Mouse (Mus musculus): ENCODE measurements at regions not wholly inside any gene's neighbourhood (a gene's known extent, or its start where the extent isn't known, plus 50 kb on each side); places are given as distances from the start of the nearest gene placed in this dataset.

- Histone ChIP-seq H3K4me1 (ENCODE audit: control insufficient read depth in 1 of 2, insufficient read depth in 2 of 2, low read length in 2 of 2) (no peaks in the 10 kb centered on the region), H3K27ac (ENCODE audit: control insufficient read depth, low read depth, low read length) (no peak overlapping the region), H3K79me2 (ENCODE audit: control insufficient read depth, insufficient read depth, low read length, poor library complexity) (no peaks in the 10 kb centered on the region), H3K9me3 (replicated peaks; ENCODE audit: insufficient read depth, low read length) (no peaks in the 10 kb centered on the region), H3K27me3 (ENCODE audit: control insufficient read depth in 1 of 2, insufficient read depth in 2 of 2, low read length in 2 of 2) (no peaks in the 10 kb centered on the region), H3K4me3 (ENCODE audit: control insufficient read depth in 1 of 2, insufficient read depth in 1 of 2, low read depth in 2 of 2, low read length in 2 of 2) (no peak overlapping the region), H3K36me3 (ENCODE audit: control insufficient read depth in 1 of 2, insufficient read depth in 2 of 2, low read length in 2 of 2) (no peaks in the 10 kb centered on the region), H3K9ac (ENCODE audit: control insufficient read depth, low read depth, low read length, poor library complexity, severe bottlenecking) (no peak overlapping the region)
- DNase-seq (ENCODE audit: low read depth, low spot score): no peak
- TF ChIP-seq E2F4 (IDR thresholded peaks at IDR 0.05; ENCODE audit: borderline replicate concordance, low read depth, low read length) (no peak), POLR2AphosphoS5 (IDR thresholded peaks at IDR 0.05; ENCODE audit: borderline replicate concordance, low read depth, low read length) (no peak), MXI1 (IDR thresholded peaks at IDR 0.05; ENCODE audit: low read depth, low read length) (no peak), ZNF384 (IDR thresholded peaks at IDR 0.05; ENCODE audit: low read depth, low read length) (no peak), NELFE (IDR thresholded peaks at IDR 0.05; ENCODE audit: low read depth, low read length) (no peak), MYB (IDR thresholded peaks at IDR 0.05; ENCODE audit: low read depth, low read length) (no peak), EP300 (IDR thresholded peaks at IDR 0.05; ENCODE audit: low read depth in 1 of 2, low read length in 2 of 2) (no peak), MAX (IDR thresholded peaks at IDR 0.05; ENCODE audit: low read length) (no peak), CHD2 (IDR thresholded peaks at IDR 0.05; ENCODE audit: low read length) (no peak), SMC3 (IDR thresholded peaks at IDR 0.05; ENCODE audit: low read depth, low read length) (no peak), MYC (IDR thresholded peaks at IDR 0.05; ENCODE audit: low read depth, low read length) (no peak), BHLHE40 (IDR thresholded peaks at IDR 0.05; ENCODE audit: borderline replicate concordance, low read depth, low read length) (no peak), TCF12 (IDR thresholded peaks at IDR 0.05; ENCODE audit: low read depth, low read length) (no peak), RAD21 (IDR thresholded peaks at IDR 0.05; ENCODE audit: low read depth, low read length) (no peak), RCOR1 (IDR thresholded peaks at IDR 0.05; ENCODE audit: low read depth, low read length) (no peak), ETS1 (IDR thresholded peaks at IDR 0.05; ENCODE audit: low read depth, low read length) (no peak), TBP (IDR thresholded peaks at IDR 0.05; ENCODE audit: low read depth, low read length) (no peak), ELF1 (IDR thresholded peaks at IDR 0.05; ENCODE audit: low read depth, low read length) (no peak), MAFK (IDR thresholded peaks at IDR 0.05; ENCODE audit: borderline replicate concordance, low read depth, low read length) (no peak), CHD1 (IDR thresholded peaks at IDR 0.05; ENCODE audit: low read depth, low read length) (no peak)
Measured at GRCm38 (mm10) chr5:29116942-29117341, 78.8 kb upstream of the Rnf32 start.

DNA sequence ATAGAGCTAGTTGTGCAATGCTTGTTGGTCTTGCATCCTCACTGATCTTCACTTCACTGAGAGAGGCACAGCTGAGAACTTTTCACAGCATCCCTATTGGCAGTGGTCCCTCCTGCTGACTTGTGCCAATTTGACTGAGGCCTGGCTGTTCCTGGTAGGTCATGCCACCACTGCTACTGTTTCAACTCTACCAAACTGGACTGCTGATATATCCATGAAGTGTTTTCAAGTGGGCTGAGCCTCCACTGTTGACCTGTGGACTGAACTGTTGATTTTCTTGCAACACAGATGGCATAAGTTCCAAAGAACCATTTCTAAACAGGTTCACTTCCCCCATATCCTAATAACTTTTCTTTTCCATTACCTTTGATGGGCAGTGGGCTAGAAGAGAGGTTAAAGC, 83.3 kb upstream of the Rnf32 start:
- no peaks in the 10 kb centered on the region for H3K27me3 ChIP-seq (ENCODE audit: control insufficient read depth in 1 of 2, insufficient read depth in 2 of 2, low read length in 2 of 2)
- no peak for DNase-seq (ENCODE audit: low read depth, low spot score)
- H3K27ac ChIP-seq (ENCODE audit: control insufficient read depth, low read depth, low read length): no peak overlapping the region
- H3K36me3 ChIP-seq (ENCODE audit: control insufficient read depth in 1 of 2, insufficient read depth in 2 of 2, low read length in 2 of 2): no peaks in the 10 kb centered on the region
- no peaks in the 10 kb centered on the region for H3K4me1 ChIP-seq (ENCODE audit: control insufficient read depth in 1 of 2, insufficient read depth in 2 of 2, low read length in 2 of 2)
- TF ChIP-seq MXI1 (IDR thresholded peaks at IDR 0.05; ENCODE audit: low read depth, low read length) (no peak), JUND (IDR thresholded peaks at IDR 0.05; ENCODE audit: low read depth, low read length) (no peak), HCFC1 (IDR thresholded peaks at IDR 0.05; ENCODE audit: low read depth, low read length) (no peak), SIN3A (IDR thresholded peaks at IDR 0.05; ENCODE audit: low read length) (no peak), GATA1 (IDR thresholded peaks at IDR 0.05; ENCODE audit: low read depth, low read length) (no peak), EP300 (IDR thresholded peaks at IDR 0.05; ENCODE audit: low read depth in 1 of 2, low read length in 2 of 2) (no peak), RAD21 (IDR thresholded peaks at IDR 0.05; ENCODE audit: low read depth, low read length) (no peak), CHD1 (IDR thresholded peaks at IDR 0.05; ENCODE audit: low read depth, low read length) (no peak)
- H3K79me2 ChIP-seq (ENCODE audit: control insufficient read depth, insufficient read depth, low read length, poor library complexity): no peaks in the 10 kb centered on the region
- H3K4me3 ChIP-seq (ENCODE audit: control insufficient read depth in 1 of 2, insufficient read depth in 1 of 2, low read depth in 2 of 2, low read length in 2 of 2): no peak overlapping the region
- H3K9me3 ChIP-seq (replicated peaks; ENCODE audit: insufficient read depth, low read length): no peaks in the 10 kb centered on the region
- no peak overlapping the region for H3K9ac ChIP-seq (ENCODE audit: control insufficient read depth, low read depth, low read length, poor library complexity, severe bottlenecking)

All from MEL (cell line).